Mouse (Mus musculus) cortical plate, adult 2 months (tissue): ENCODE measurements around the gene Plagl2.

Experiments
- CTCF ChIP-seq: fragments of 200-500 bp; IDR thresholded peaks from 2 replicates; pipeline ENCODE4 v1.5.1; 2011; ENCODE audit warnings: mild to moderate bottlenecking, control low read depth, low read length; ENCODE audit not compliant: insufficient read depth; ENCODE audit errors: extremely low read depth
- POLR2A ChIP-seq: fragments of 200-500 bp; IDR thresholded peaks from 2 replicates; pipeline ENCODE4 v1.6.1; 2011; ENCODE audit warnings: mild to moderate bottlenecking, low read length, control low read depth; ENCODE audit not compliant: insufficient read depth; ENCODE audit errors: extremely low read depth

- no peak for TF ChIP-seq CTCF
- no peak for TF ChIP-seq POLR2A
These were observed 26.4 kb downstream of the Plagl2 start for GRCm38 (mm10) chr2:153214771-153215259.
